Mouse (Mus musculus) stomach, embryonic 15.5 days (tissue): ENCODE measurements around the gene Slit3. TPM values are rescaled to one million over a fixed set of nuclear protein-coding genes. Genes with fewer than 3 reads are reported as not detected.

ENCODE experiments used
- ATAC-seq: fragments of 200-750 bp; cut with Nextera tagmentation; 2 replicates; pipeline ENCODE4 v1.8.0; 2017; ENCODE audit warnings: low read depth, moderate number of reproducible peaks, moderate TSS enrichment; ENCODE audit not compliant: insufficient read depth, low FRiP score
- H3K27ac ChIP-seq: fragments of 300-500 bp; sonication (generic); 2 replicates; pipeline ENCODE4 v1.5.1; 2015; ENCODE audit warnings: mild to moderate bottlenecking, inconsistent platforms
- H3K27me3 ChIP-seq: fragments of 300-500 bp; sonication (generic); replicated peaks from 2 replicates; pipeline ENCODE4 v1.6.1; 2015; ENCODE audit warnings: inconsistent platforms
- H3K36me3 ChIP-seq: fragments of 300-500 bp; sonication (generic); 2 replicates; pipeline ENCODE4 v1.6.1; 2015; ENCODE audit warnings: inconsistent platforms
- H3K4me1 ChIP-seq: fragments of 300-500 bp; sonication (generic); 2 replicates; pipeline ENCODE4 v1.6.1; 2015; ENCODE audit warnings: inconsistent platforms
- H3K4me2 ChIP-seq: fragments of 300-500 bp; sonication (generic); 2 replicates; pipeline ENCODE4 v1.6.1; 2015; ENCODE audit warnings: mild to moderate bottlenecking, inconsistent platforms
- H3K4me3 ChIP-seq: fragments of 300-500 bp; sonication (generic); replicated peaks from 2 replicates; pipeline ENCODE4 v1.5.1; 2015; ENCODE audit warnings: inconsistent platforms
- H3K9ac ChIP-seq: fragments of 300-500 bp; sonication (generic); 2 replicates; pipeline ENCODE4 v1.6.1; 2015; ENCODE audit warnings: inconsistent platforms
- H3K9me3 ChIP-seq: fragments of 300-500 bp; sonication (generic); 2 replicates; pipeline ENCODE4 v1.6.1; 2016; ENCODE audit warnings: inconsistent platforms
- WGBS: fragments of 180-500 bp; shearing (Covaris S2); methylation state at CpG from one replicate; pipeline ENCODE4 v1.1.7; 2015; 5-methylcytosine and 5-hydroxymethylcytosine counted together
- polyA plus RNA-seq: library from polyadenylated mRNA; unstranded; fragments of >200 nt; fragmentation: Nextera tagmentation; extraction: Ambion mirVana; gene quantifications from 2 replicates; pipeline ENCODE4 v1.2.1, GENCODE M21; 2015

The Slit3 gene
- polyA plus RNA-seq, 1 experiment from 2014 or later = 18.9 TPM

- Histone ChIP-seq H3K4me1 (no peaks in the 10 kb centered on the region), H3K9ac (no peak overlapping the region), H3K27me3 (no peaks in the 10 kb centered on the region), H3K4me2 (no peak overlapping the region), H3K36me3 (no peaks in the 10 kb centered on the region), H3K9me3 (no peaks in the 10 kb centered on the region), H3K4me3 (no peak overlapping the region), H3K27ac (no peak overlapping the region)
- no peak for ATAC-seq
- 96% methylated on average over 3 of the region's 3 CpGs for WGBS
These were observed 251.4 kb downstream of the Slit3 start for GRCm38 (mm10) chr11:35372410-35372809.

GRCm38 (mm10) chr11:35375072-35375471 lies 254.0 kb downstream of the Slit3 start:
- Histone ChIP-seq H3K27me3 (no peaks in the 10 kb centered on the region), H3K4me2 (no peak overlapping the region), H3K36me3 (no peaks in the 10 kb centered on the region), H3K27ac (no peak overlapping the region), H3K9ac (no peak overlapping the region), H3K4me3 (no peak overlapping the region), H3K9me3 (no peaks in the 10 kb centered on the region), H3K4me1 (0 out of 2 replicates have a peak, but pooled peaks cover 3% of the 10 kb centered on the region)
- ATAC-seq = no peak
- 61% methylated on average over 4 of the region's 4 CpGs for WGBS

GRCm38 (mm10) chr11:35378802-35379201 lies 257.8 kb downstream of the Slit3 start:
- H3K9me3 ChIP-seq = no peaks in the 10 kb centered on the region
- WGBS = 78% methylated on average over 7 of the region's 7 CpGs
- H3K36me3 ChIP-seq = no peaks in the 10 kb centered on the region
- no peaks in the 10 kb centered on the region for H3K27me3 ChIP-seq
- no peak overlapping the region for H3K9ac ChIP-seq
- ATAC-seq = no peak
- 0 out of 2 replicates have a peak overlapping the region, but pooled peaks have one; percentile 10 for H3K4me2 ChIP-seq
- no peak overlapping the region for H3K27ac ChIP-seq
- 0 out of 2 replicates have a peak, but pooled peaks cover 3% of the 10 kb centered on the region for H3K4me1 ChIP-seq
- H3K4me3 ChIP-seq = no peak overlapping the region

GRCm38 (mm10) chr11:35379407-35379806 lies 258.4 kb downstream of the Slit3 start:
- Histone ChIP-seq H3K4me2 (peak overlapping the region; percentile 10), H3K36me3 (no peaks in the 10 kb centered on the region), H3K9ac (no peak overlapping the region), H3K4me3 (peak overlapping the region; percentile 26; the same call in 1 of the 2 replicates), H3K27me3 (no peaks in the 10 kb centered on the region), H3K27ac (no peak overlapping the region), H3K9me3 (no peaks in the 10 kb centered on the region), H3K4me1 (0 out of 2 replicates have a peak, but pooled peaks cover 3% of the 10 kb centered on the region)
- 62% methylated on average over 7 of the region's 7 CpGs for WGBS
- no peak for ATAC-seq

GRCm38 (mm10) chr11:35380766-35381165 lies 259.7 kb downstream of the Slit3 start:
- Histone ChIP-seq H3K4me1 (0 out of 2 replicates have a peak, but pooled peaks cover 3% of the 10 kb centered on the region), H3K4me2 (no peak overlapping the region), H3K36me3 (no peaks in the 10 kb centered on the region), H3K27ac (no peak overlapping the region), H3K27me3 (no peaks in the 10 kb centered on the region), H3K4me3 (no peak overlapping the region), H3K9ac (no peak overlapping the region), H3K9me3 (no peaks in the 10 kb centered on the region)
- 90% methylated on average over 1 of the region's 1 CpGs for WGBS
- ATAC-seq = no peak

GRCm38 (mm10) chr11:35385444-35385843 lies 264.4 kb downstream of the Slit3 start:
- Histone ChIP-seq H3K4me1 (0 out of 2 replicates have a peak, but pooled peaks cover 6% of the 10 kb centered on the region), H3K27me3 (no peaks in the 10 kb centered on the region), H3K4me2 (no peak overlapping the region), H3K27ac (no peak overlapping the region), H3K9me3 (no peaks in the 10 kb centered on the region), H3K9ac (no peak overlapping the region), H3K4me3 (no peak overlapping the region), H3K36me3 (no peaks in the 10 kb centered on the region)
- ATAC-seq = no peak
- 26% methylated on average over 3 of the region's 3 CpGs for WGBS

- Histone ChIP-seq H3K9ac (no peak overlapping the region), H3K4me3 (no peak overlapping the region), H3K9me3 (no peaks in the 10 kb centered on the region), H3K4me1 (0 out of 2 replicates have a peak, but pooled peaks cover 6% of the 10 kb centered on the region), H3K36me3 (no peaks in the 10 kb centered on the region), H3K27me3 (no peaks in the 10 kb centered on the region), H3K27ac (no peak overlapping the region), H3K4me2 (no peak overlapping the region)
- WGBS = 57% methylated on average over 10 of the region's 10 CpGs
- ATAC-seq = no peak
These were observed 266.8 kb downstream of the Slit3 start for GRCm38 (mm10) chr11:35387826-35388225.

- H3K4me2 ChIP-seq = no peak overlapping the region
- no peaks in the 10 kb centered on the region for H3K27me3 ChIP-seq
- no peak overlapping the region for H3K9ac ChIP-seq
- H3K9me3 ChIP-seq = no peaks in the 10 kb centered on the region
- H3K36me3 ChIP-seq = no peaks in the 10 kb centered on the region
- H3K27ac ChIP-seq = no peak overlapping the region
- no peak overlapping the region for H3K4me3 ChIP-seq
- no peak for ATAC-seq
- H3K4me1 ChIP-seq = peaks cover 9% of the 10 kb centered on the region; the same call in 1 of the 2 replicates
- WGBS = 62% methylated on average over 12 of the region's 12 CpGs
These were observed 267.4 kb downstream of the Slit3 start for GRCm38 (mm10) chr11:35388471-35388870.

- 85% methylated on average over 7 of the region's 7 CpGs for WGBS
- H3K4me2 ChIP-seq = no peak overlapping the region
- peaks cover 13% of the 10 kb centered on the region; the same call in 1 of the 2 replicates for H3K4me1 ChIP-seq
- H3K27ac ChIP-seq = no peak overlapping the region
- no peak for ATAC-seq
- H3K36me3 ChIP-seq = no peaks in the 10 kb centered on the region
- no peaks in the 10 kb centered on the region for H3K27me3 ChIP-seq
- no peak overlapping the region for H3K4me3 ChIP-seq
- no peak overlapping the region for H3K9ac ChIP-seq
- no peaks in the 10 kb centered on the region for H3K9me3 ChIP-seq
These were observed 268.3 kb downstream of the Slit3 start for GRCm38 (mm10) chr11:35389341-35389740.

GRCm38 (mm10) chr11:35389780-35390435 lies 268.9 kb downstream of the Slit3 start:
- H3K9ac ChIP-seq = no peak overlapping the region
- no peak overlapping the region for H3K4me3 ChIP-seq
- WGBS = 73% methylated on average over 9 of the region's 9 CpGs
- H3K27ac ChIP-seq = no peak overlapping the region
- no peak overlapping the region for H3K4me2 ChIP-seq
- H3K27me3 ChIP-seq = no peaks in the 10 kb centered on the region
- peaks cover 13% of the 10 kb centered on the region; the same call in 1 of the 2 replicates for H3K4me1 ChIP-seq
- no peaks in the 10 kb centered on the region for H3K9me3 ChIP-seq
- no peak for ATAC-seq
- no peaks in the 10 kb centered on the region for H3K36me3 ChIP-seq

GRCm38 (mm10) chr11:35393815-35394214 lies 272.8 kb downstream of the Slit3 start:
- Histone ChIP-seq H3K4me3 (no peak overlapping the region), H3K4me1 (peaks cover 7% of the 10 kb centered on the region; the same call in 1 of the 2 replicates), H3K27me3 (no peaks in the 10 kb centered on the region), H3K4me2 (no peak overlapping the region), H3K36me3 (no peaks in the 10 kb centered on the region), H3K9ac (no peak overlapping the region), H3K9me3 (no peaks in the 10 kb centered on the region), H3K27ac (no peak overlapping the region)
- ATAC-seq = no peak
- 40% methylated on average over 5 of the region's 5 CpGs for WGBS

- H3K27ac ChIP-seq = no peak overlapping the region
- no peak for ATAC-seq
- no peak overlapping the region for H3K4me2 ChIP-seq
- H3K9me3 ChIP-seq = no peaks in the 10 kb centered on the region
- no peak overlapping the region for H3K4me3 ChIP-seq
- no peak overlapping the region for H3K9ac ChIP-seq
- no peaks in the 10 kb centered on the region for H3K36me3 ChIP-seq
- WGBS = 54% methylated on average over 8 of the region's 8 CpGs
- H3K27me3 ChIP-seq = no peaks in the 10 kb centered on the region
- H3K4me1 ChIP-seq = peaks cover 7% of the 10 kb centered on the region; the same call in 1 of the 2 replicates
These were observed 274.4 kb downstream of the Slit3 start for GRCm38 (mm10) chr11:35395376-35395775.
